In genomic region chr5:120525737-120526136, GRCm38 (mm10) we compare ENCODE assay signal across 12 mouse cellular contexts. TPM values are rescaled to one million over a fixed set of nuclear protein-coding genes. Genes with fewer than 3 reads are reported as not detected.
A peak's percentile ranks its signal among the peaks of the same experiment; 100 is the strongest.
DNase-seq lines count a peak whose midpoint lies in the region; ATAC-seq and TF ChIP-seq lines count a peak whose summit lies in the region.
"Had no signal": no experiment of that assay in that cellular context is flagged by ENCODE, and none has a peak within 500 bp of the region (broad histone marks: within the 10 kb centered on the region; RNA-seq: fewer than 3 reads in every experiment).

No protein-coding gene starts in this region.

- H3K9me3 ChIP-seq in MEL (replicated peaks; ENCODE audit: insufficient read depth, low read length) = no peaks in the 10 kb centered on the region
- no peaks in the 10 kb centered on the region for H3K9me3 ChIP-seq in forebrain, embryonic 13.5 days (replicated peaks)
- H3K9me3 ChIP-seq: forebrain, embryonic 15.5 days; kidney, embryonic 15.5 days; megakaryocyte, embryonic 14.5 days had no signal

- H3K4me3 ChIP-seq in left cerebral cortex, adult 2 months = no peak overlapping the region
- H3K4me3 ChIP-seq in MEL (ENCODE audit: control insufficient read depth in 1 of 2, insufficient read depth in 1 of 2, low read depth in 2 of 2, low read length in 2 of 2) = no peak overlapping the region
- no peak overlapping the region for H3K4me3 ChIP-seq in embryonic fibroblast, embryonic 13.5 days (ENCODE audit: insufficient read depth, low read length)
- no peak overlapping the region for H3K4me3 ChIP-seq in forebrain, embryonic 13.5 days
- H3K4me3 ChIP-seq: forebrain, embryonic 15.5 days; kidney, embryonic 15.5 days; megakaryocyte, embryonic 14.5 days had no signal

- DNase-seq in left cerebral cortex, adult 2 months (ENCODE audit: extremely low spot score in 1 of 2, low spot score in 2 of 2) = no peak
- DNase-seq in left cerebral cortex, adult 8-10 months (ENCODE audit: low spot score in 2 of 2) = no peak
- DNase-seq in MEL (ENCODE audit: low read depth, low spot score) = no peak
- DNase-seq in adrenal gland, postnatal 10 days = no peak
- DNase-seq in kidney, postnatal 14 days = no peak
- DNase-seq: heart, postnatal 10 days had no signal

- H3K4me1 ChIP-seq in MEL (ENCODE audit: control insufficient read depth in 1 of 2, insufficient read depth in 2 of 2, low read length in 2 of 2) = no peaks in the 10 kb centered on the region
- H3K4me1 ChIP-seq in embryonic fibroblast, embryonic 13.5 days (ENCODE audit: control insufficient read depth, insufficient read depth, low read length) = no peaks in the 10 kb centered on the region
- no peaks in the 10 kb centered on the region for H3K4me1 ChIP-seq in forebrain, embryonic 13.5 days
- H3K4me1 ChIP-seq: forebrain, embryonic 15.5 days; kidney, embryonic 15.5 days had no signal

- peak; percentile 28 for TF ChIP-seq CTCF in left cerebral cortex, adult 2 months (IDR thresholded peaks at IDR 0.05)
- peak in 2 of 3 experiments; percentile 53 to 54; a peak in 4 of 6 replicates for TF ChIP-seq CTCF in MEL (IDR thresholded peaks at IDR 0.05 in 2 of 3, conservative IDR thresholded peaks at IDR 0.05 in 1 of 3; ENCODE audit: control insufficient read depth in 1 of 3, insufficient read depth in 1 of 3, low read depth in 2 of 3, low read length in 3 of 3, poor library complexity in 1 of 3, severe bottlenecking in 1 of 3)
- peak; percentile 48; the same call in 1 of the 2 replicates for TF ChIP-seq CTCF in embryonic fibroblast, embryonic 13.5 days (IDR thresholded peaks at IDR 0.05; ENCODE audit: borderline replicate concordance, insufficient read depth, low read length)

- TF ChIP-seq RAD21 in MEL (IDR thresholded peaks at IDR 0.05; ENCODE audit: low read depth, low read length) = peak; percentile 19

- no peaks in the 10 kb centered on the region for H3K36me3 ChIP-seq in MEL (ENCODE audit: control insufficient read depth in 1 of 2, insufficient read depth in 2 of 2, low read length in 2 of 2)
- H3K36me3 ChIP-seq in forebrain, embryonic 13.5 days (ENCODE audit: poor library complexity, severe bottlenecking) = no peaks in the 10 kb centered on the region
- H3K36me3 ChIP-seq: forebrain, embryonic 15.5 days had no signal

- H3K9ac ChIP-seq in MEL (ENCODE audit: control insufficient read depth, low read depth, low read length, poor library complexity, severe bottlenecking) = no peak overlapping the region
- no peak overlapping the region for H3K9ac ChIP-seq in forebrain, embryonic 13.5 days
- H3K9ac ChIP-seq: forebrain, embryonic 15.5 days; kidney, embryonic 15.5 days had no signal

- no peak for TF ChIP-seq EP300 in MEL (IDR thresholded peaks at IDR 0.05; ENCODE audit: low read depth in 1 of 2, low read length in 2 of 2)

- ATAC-seq in megakaryocyte progenitor cell, adult 5-6 weeks (replicated peaks; ENCODE audit: poor library complexity) = peak; percentile 42
- no peak for ATAC-seq in forebrain, embryonic 13.5 days
- ATAC-seq: forebrain, embryonic 15.5 days had no signal

- H3K4me2 ChIP-seq in forebrain, embryonic 13.5 days = no peak overlapping the region
- H3K4me2 ChIP-seq: forebrain, embryonic 15.5 days; kidney, embryonic 15.5 days had no signal

- 35% methylated on average over 5 of the region's 5 CpGs for WGBS in forebrain, embryonic 13.5 days

- H3K79me2 ChIP-seq in MEL (ENCODE audit: control insufficient read depth, insufficient read depth, low read length, poor library complexity) = no peaks in the 10 kb centered on the region

- no peaks in the 10 kb centered on the region for H3K27me3 ChIP-seq in MEL (ENCODE audit: control insufficient read depth in 1 of 2, insufficient read depth in 2 of 2, low read length in 2 of 2)
- no peaks in the 10 kb centered on the region for H3K27me3 ChIP-seq in forebrain, embryonic 13.5 days
- H3K27me3 ChIP-seq: forebrain, embryonic 15.5 days; kidney, embryonic 15.5 days; megakaryocyte, embryonic 14.5 days had no signal

- no peak for TF ChIP-seq POLR2A in MEL (IDR thresholded peaks at IDR 0.05; ENCODE audit: control insufficient read depth in 1 of 2, insufficient read depth in 1 of 2, low read depth in 1 of 2, low read length in 2 of 2, poor library complexity in 1 of 2)
- TF ChIP-seq POLR2A in embryonic fibroblast, embryonic 13.5 days (IDR thresholded peaks at IDR 0.05; ENCODE audit: low read depth, low read length) = no peak

- H3K27ac ChIP-seq in left cerebral cortex, adult 2 months = no peak overlapping the region
- no peak overlapping the region for H3K27ac ChIP-seq in MEL (ENCODE audit: control insufficient read depth, low read depth, low read length)
- H3K27ac ChIP-seq in embryonic fibroblast, embryonic 13.5 days (ENCODE audit: insufficient read depth, low read length) = no peak overlapping the region
- no peak overlapping the region for H3K27ac ChIP-seq in forebrain, embryonic 13.5 days
- H3K27ac ChIP-seq: forebrain, embryonic 15.5 days; kidney, embryonic 15.5 days had no signal

- intact Hi-C loops in left cerebral cortex, adult 2 months (cut with DNase I) = no loop called here

TF ChIP-seq in MEL, 35 proteins besides CTCF, POLR2A, EP300 and RAD21:
- peak; percentile 15; the same call in 1 of the 2 replicates for TF ChIP-seq ZC3H11A (IDR thresholded peaks at IDR 0.05; ENCODE audit: low read depth, low read length)
- 0 out of 2 replicates have a peak, but pooled peaks have one; percentile 24 for TF ChIP-seq MAZ (IDR thresholded peaks at IDR 0.05; ENCODE audit: low read depth, low read length)
- no peak for TF ChIP-seq USF1 (IDR thresholded peaks at IDR 0.05; ENCODE audit: low read depth, low read length)
- peak; percentile 45 for TF ChIP-seq SMC3 (IDR thresholded peaks at IDR 0.05; ENCODE audit: low read depth, low read length)

RNA-seq across cellular contexts. Expression of gene Slc8b1, which starts 14.8 kb away (rescaled TPM):
- 1 to 10 TPM; 4.5 to 7.5 TPM for total RNA-seq in left cerebral cortex, adult 2 months (2021)
- 1 to 10 TPM; 5.0 to 8.6 (median 6.3) TPM for total RNA-seq in left cerebral cortex, adult 8-10 months (2022)
- total RNA-seq in MEL (2012; rRNA removed) = 2.3 and 2.7 TPM in 2 replicates
- 1 to 10 TPM in 1 of 2 experiments, not detected in 1; 5.9 TPM for polyA plus RNA-seq in MEL (2012; ENCODE audit: insufficient read depth in 1 of 2, insufficient read length in 2 of 2, low read depth in 1 of 2, low replicate concordance in 2 of 2, missing spikeins in 1 of 2)
- polyA plus RNA-seq in embryonic fibroblast, embryonic 13.5 days (2011; ENCODE audit: insufficient read length, low read depth, missing spikeins) = 5.8 and 7.6 TPM in 2 replicates
- total RNA-seq in megakaryocyte progenitor cell, adult 5-6 weeks (2015) = 21.1 and 23.5 TPM in 2 replicates
- total RNA-seq in megakaryocyte progenitor cell, adult 5-6 weeks (2017) = 31.8 and 32.5 TPM in 2 replicates
- 10 to 100 TPM; 35.2 to 39.3 TPM for total RNA-seq in adrenal gland, postnatal 10 days (2021)
- 2.1 and 2.5 TPM in 2 replicates for polyA plus RNA-seq in forebrain, embryonic 13.5 days (2015; fragmentation: Nextera tagmentation; extraction: Ambion mirVana)

RNA-seq across cellular contexts. Expression of gene Plbd2, which starts 22.3 kb away (rescaled TPM):
- 10 to 100 TPM; 60.6 to 61.7 TPM for total RNA-seq in left cerebral cortex, adult 2 months (2021)
- total RNA-seq in left cerebral cortex, adult 8-10 months (2022) = 10 to 100 TPM; 59.8 to 67.4 (median 64.8) TPM
- 9.2 and 10.1 TPM in 2 replicates for total RNA-seq in MEL (2012; rRNA removed)
- 10 to 100 TPM in 1 of 2 experiments, not detected in 1; 30.5 TPM for polyA plus RNA-seq in MEL (2012; ENCODE audit: insufficient read depth in 1 of 2, insufficient read length in 2 of 2, low read depth in 1 of 2, low replicate concordance in 2 of 2, missing spikeins in 1 of 2)
- polyA plus RNA-seq in embryonic fibroblast, embryonic 13.5 days (2011; ENCODE audit: insufficient read length, low read depth, missing spikeins) = 41.4 and 50.2 TPM in 2 replicates
- total RNA-seq in megakaryocyte progenitor cell, adult 5-6 weeks (2015) = 8.3 and 9.8 TPM in 2 replicates
- 6.9 and 8.7 TPM in 2 replicates for total RNA-seq in megakaryocyte progenitor cell, adult 5-6 weeks (2017)
- total RNA-seq in adrenal gland, postnatal 10 days (2021) = 10 to 100 TPM; 61.8 to 64.4 TPM
- polyA plus RNA-seq in forebrain, embryonic 13.5 days (2015; fragmentation: Nextera tagmentation; extraction: Ambion mirVana) = 22.8 and 22.9 TPM in 2 replicates

RNA-seq across cellular contexts. Expression of gene Sds, which starts 49.4 kb away (rescaled TPM):
- total RNA-seq in left cerebral cortex, adult 2 months (2021) = under 1 TPM in 1 of 2 experiments, not detected in 1; 0.61 TPM
- total RNA-seq in left cerebral cortex, adult 8-10 months (2022) = 1 to 10 TPM in 1 of 4 experiments, under 1 TPM in 2, not detected in 1; 0.61 to 2.0 (median 1.00) TPM
- not detected in 2 replicates for total RNA-seq in MEL (2012; rRNA removed)
- under 1 TPM in 1 of 2 experiments, not detected in 1; 0.17 TPM for polyA plus RNA-seq in MEL (2012; ENCODE audit: insufficient read depth in 1 of 2, insufficient read length in 2 of 2, low read depth in 1 of 2, low replicate concordance in 2 of 2, missing spikeins in 1 of 2)
- polyA plus RNA-seq in embryonic fibroblast, embryonic 13.5 days (2011; ENCODE audit: insufficient read length, low read depth, missing spikeins) = not detected in 2 replicates
- not detected in 2 replicates for total RNA-seq in megakaryocyte progenitor cell, adult 5-6 weeks (2015)
- not detected in 2 replicates for total RNA-seq in megakaryocyte progenitor cell, adult 5-6 weeks (2017)
- total RNA-seq in adrenal gland, postnatal 10 days (2021) = 10 to 100 TPM in 1 of 2 experiments, 1 to 10 TPM in 1; 2.5 to 20.1 TPM
- polyA plus RNA-seq in forebrain, embryonic 13.5 days (2015; fragmentation: Nextera tagmentation; extraction: Ambion mirVana) = not detected in 2 replicates
- total RNA-seq: heart, postnatal 10 days had no signal
- polyA plus RNA-seq: forebrain, embryonic 15.5 days; kidney, embryonic 15.5 days had no signal

RNA-seq across cellular contexts. Expression of gene Sdsl, which starts 53.1 kb away (rescaled TPM):
- total RNA-seq in left cerebral cortex, adult 2 months (2021) = 1 to 10 TPM; 5.3 to 7.4 TPM
- 1 to 10 TPM; 4.2 to 7.8 (median 6.2) TPM for total RNA-seq in left cerebral cortex, adult 8-10 months (2022)
- total RNA-seq in MEL (2012; rRNA removed) = 8.2 and 12.1 TPM in 2 replicates
- 10 to 100 TPM in 1 of 2 experiments, not detected in 1; 21.0 TPM for polyA plus RNA-seq in MEL (2012; ENCODE audit: insufficient read depth in 1 of 2, insufficient read length in 2 of 2, low read depth in 1 of 2, low replicate concordance in 2 of 2, missing spikeins in 1 of 2)
- polyA plus RNA-seq in embryonic fibroblast, embryonic 13.5 days (2011; ENCODE audit: insufficient read length, low read depth, missing spikeins) = 1.2 and 1.8 TPM in 2 replicates
- total RNA-seq in megakaryocyte progenitor cell, adult 5-6 weeks (2015) = 1.6 and 7.1 TPM in 2 replicates
- 3.2 and 9.0 TPM in 2 replicates for total RNA-seq in megakaryocyte progenitor cell, adult 5-6 weeks (2017)
- total RNA-seq in adrenal gland, postnatal 10 days (2021) = 10 to 100 TPM; 33.5 to 38.3 TPM
- 4.8 and 5.1 TPM in 2 replicates for polyA plus RNA-seq in forebrain, embryonic 13.5 days (2015; fragmentation: Nextera tagmentation; extraction: Ambion mirVana)
